Mouse (Mus musculus) intestine, embryonic 15.5 days (tissue): ENCODE data around the gene Slc39a2. TPM values are rescaled to one million over a fixed set of nuclear protein-coding genes. Genes with fewer than 3 reads are reported as not detected.
"Not testable (repeated sequence)": the region's sequence is repeated elsewhere in the genome, so short reads cannot be mapped to it uniquely, and the experiment has no call there.

ENCODE experiments used
- ATAC-seq: fragments of 200-750 bp; cut with Nextera tagmentation; 2 replicates; pipeline ENCODE4 v1.8.0; 2017; ENCODE audit warnings: moderate TSS enrichment, moderate library complexity
- H3K27ac ChIP-seq: fragments of 300-500 bp; sonication (generic); 2 replicates; pipeline ENCODE4 v1.5.1; 2015; ENCODE audit warnings: mild to moderate bottlenecking, inconsistent platforms
- H3K27me3 ChIP-seq: fragments of 300-500 bp; sonication (generic); replicated peaks from 2 replicates; pipeline ENCODE4 v1.6.1; 2015; ENCODE audit warnings: inconsistent platforms
- H3K36me3 ChIP-seq: fragments of 300-500 bp; sonication (generic); 2 replicates; pipeline ENCODE4 v1.6.1; 2015; ENCODE audit warnings: inconsistent platforms
- H3K4me1 ChIP-seq: fragments of 300-500 bp; sonication (generic); replicated peaks from 2 replicates; pipeline ENCODE4 v1.6.1; 2015; ENCODE audit warnings: inconsistent platforms
- H3K4me2 ChIP-seq: fragments of 300-500 bp; sonication (generic); replicated peaks from 2 replicates; pipeline ENCODE4 v1.6.1; 2015; ENCODE audit warnings: mild to moderate bottlenecking, inconsistent platforms
- H3K4me3 ChIP-seq: fragments of 300-500 bp; sonication (generic); replicated peaks from 2 replicates; pipeline ENCODE4 v1.5.1; 2015; ENCODE audit warnings: inconsistent platforms
- H3K9ac ChIP-seq: fragments of 300-500 bp; sonication (generic); 2 replicates; pipeline ENCODE4 v1.6.1; 2015; ENCODE audit warnings: inconsistent platforms
- H3K9me3 ChIP-seq: fragments of 300-500 bp; sonication (generic); 2 replicates; pipeline ENCODE4 v1.6.1; 2016; ENCODE audit warnings: inconsistent platforms
- WGBS: fragments of 180-500 bp; shearing (Covaris S2); methylation state at CpG from one replicate; pipeline ENCODE4 v1.1.7; 2015; 5-methylcytosine and 5-hydroxymethylcytosine counted together
- polyA plus RNA-seq: library from polyadenylated mRNA; unstranded; fragments of >200 nt; fragmentation: Nextera tagmentation; extraction: Ambion mirVana; gene quantifications from 2 replicates; pipeline ENCODE4 v1.2.1, GENCODE M21; 2015

Slc39a2 gene
- polyA plus RNA-seq, 1 experiment from 2014 or later: 0.96 TPM

- no peak within 1 kb of the TSS; the same call in 1 of the 2 replicates for H3K4me2 ChIP-seq
- peaks cover 10% of the 10 kb centered on the region for H3K4me1 ChIP-seq
- H3K27me3 ChIP-seq: no peaks in the 10 kb centered on the region
- no peak within 1 kb of the TSS for H3K4me3 ChIP-seq
- no peaks in the 10 kb centered on the region for H3K36me3 ChIP-seq
- peak within 1 kb of the TSS; percentile 48; the same call in 1 of the 2 replicates for H3K27ac ChIP-seq
- WGBS: 91% methylated on average over 7 of the region's 7 CpGs
- no peak for ATAC-seq
- H3K9me3 ChIP-seq: no peaks in the 10 kb centered on the region
- H3K9ac ChIP-seq: no peak within 1 kb of the TSS
Measured at GRCm38 (mm10) chr14:51922571-51922865, 29.8 kb downstream of the Slc39a2 start, which contains the start of gene Rnase13. Gene Rnase13 (minus strand): TSS chr14:51922773.

- Histone ChIP-seq H3K4me1 (peaks cover 10% of the 10 kb centered on the region), H3K4me3 (no peak overlapping the region), H3K27ac (no peak overlapping the region), H3K9me3 (no peaks in the 10 kb centered on the region), H3K9ac (no peak overlapping the region), H3K36me3 (no peaks in the 10 kb centered on the region), H3K4me2 (no peak overlapping the region), H3K27me3 (no peaks in the 10 kb centered on the region)
- no peak for ATAC-seq
- 86% methylated on average over 2 of the region's 2 CpGs for WGBS
Measured at GRCm38 (mm10) chr14:51922910-51923309, 30.2 kb downstream of the Slc39a2 start.

- no peaks in the 10 kb centered on the region for H3K36me3 ChIP-seq
- no peak overlapping the region for H3K27ac ChIP-seq
- H3K4me1 ChIP-seq: peaks cover 10% of the 10 kb centered on the region
- H3K4me2 ChIP-seq: no peak overlapping the region
- H3K4me3 ChIP-seq: no peak overlapping the region
- 77% methylated on average over 4 of the region's 4 CpGs for WGBS
- no peak overlapping the region for H3K9ac ChIP-seq
- no peaks in the 10 kb centered on the region for H3K9me3 ChIP-seq
- ATAC-seq: no peak
- H3K27me3 ChIP-seq: no peaks in the 10 kb centered on the region
Measured at GRCm38 (mm10) chr14:51923492-51923891, 30.8 kb downstream of the Slc39a2 start.

- not testable (repeated sequence) for H3K27ac ChIP-seq, H3K27me3 ChIP-seq, H3K9ac ChIP-seq, H3K4me3 ChIP-seq, H3K9me3 ChIP-seq, H3K36me3 ChIP-seq, ATAC-seq, H3K4me2 ChIP-seq
- 94% methylated on average over 11 of the region's 11 CpGs for WGBS
- H3K4me1 ChIP-seq: peaks cover 10% of the 10 kb centered on the region
Measured at GRCm38 (mm10) chr14:51926930-51927329, 34.2 kb downstream of the Slc39a2 start.

- Histone ChIP-seq H3K9ac (no peak overlapping the region), H3K9me3 (no peaks in the 10 kb centered on the region), H3K4me1 (peaks cover 8% of the 10 kb centered on the region; the same call in 1 of the 2 replicates), H3K27me3 (no peaks in the 10 kb centered on the region), H3K4me3 (no peak overlapping the region), H3K4me2 (no peak overlapping the region), H3K27ac (peak overlapping the region; percentile 5; the same call in 1 of the 2 replicates), H3K36me3 (no peaks in the 10 kb centered on the region)
- WGBS: 60% methylated on average over 8 of the region's 8 CpGs
- ATAC-seq: peak; percentile 55
Measured at GRCm38 (mm10) chr14:51929309-51929943, 36.7 kb downstream of the Slc39a2 start.

- H3K27ac ChIP-seq: peak overlapping the region; percentile 5; the same call in 1 of the 2 replicates
- H3K4me3 ChIP-seq: no peak overlapping the region
- H3K4me2 ChIP-seq: no peak overlapping the region
- H3K27me3 ChIP-seq: no peaks in the 10 kb centered on the region
- H3K9ac ChIP-seq: no peak overlapping the region
- no peaks in the 10 kb centered on the region for H3K36me3 ChIP-seq
- peaks cover 8% of the 10 kb centered on the region; the same call in 1 of the 2 replicates for H3K4me1 ChIP-seq
- H3K9me3 ChIP-seq: no peaks in the 10 kb centered on the region
- no peak for ATAC-seq
- WGBS: 44% methylated on average over 9 of the region's 9 CpGs
Measured at GRCm38 (mm10) chr14:51929968-51930367, 37.3 kb downstream of the Slc39a2 start.

DNA sequence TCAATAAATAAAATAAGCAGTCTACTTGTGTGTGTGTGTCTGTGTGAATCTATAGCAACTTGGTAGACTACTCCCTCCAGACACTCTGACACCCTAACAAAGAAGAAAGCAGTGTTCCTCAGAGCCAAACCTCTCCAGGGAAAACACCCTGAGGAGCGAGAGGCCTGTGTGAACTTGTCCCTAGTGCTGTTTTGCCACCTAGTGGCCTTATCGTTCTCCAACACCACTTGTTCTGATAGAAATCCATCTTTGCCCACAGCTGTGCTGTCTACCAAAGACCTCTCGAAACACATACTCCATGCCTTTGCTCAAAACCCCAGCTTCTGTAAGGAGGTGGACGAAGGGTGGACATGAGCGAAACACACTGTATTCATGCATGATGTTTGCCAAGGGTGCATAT is 38.1 kb downstream of the Slc39a2 start:
- peak; percentile 75 for ATAC-seq
- H3K27ac ChIP-seq: no peak overlapping the region

GRCm38 (mm10) chr14:51932092-51933020 is 39.7 kb downstream of the Slc39a2 start:
- Histone ChIP-seq H3K4me1 (peaks cover 8% of the 10 kb centered on the region; the same call in 1 of the 2 replicates), H3K27ac (peak overlapping the region; percentile 76), H3K4me2 (0 out of 2 replicates have a peak overlapping the region, but pooled peaks have one; percentile 11), H3K27me3 (no peaks in the 10 kb centered on the region), H3K36me3 (no peaks in the 10 kb centered on the region), H3K9me3 (no peaks in the 10 kb centered on the region), H3K4me3 (no peak overlapping the region), H3K9ac (no peak overlapping the region)
- WGBS: 31% methylated on average over 10 of the region's 10 CpGs
- ATAC-seq: peak; percentile 84

More for the DNA sequence above, 38.1 kb downstream of the Slc39a2 start:
- no peaks in the 10 kb centered on the region for H3K27me3 ChIP-seq
- no peak overlapping the region for H3K4me3 ChIP-seq
- WGBS: 29% methylated on average over 5 of the region's 5 CpGs
- no peak overlapping the region for H3K9ac ChIP-seq
- peaks cover 8% of the 10 kb centered on the region; the same call in 1 of the 2 replicates for H3K4me1 ChIP-seq
- H3K9me3 ChIP-seq: no peaks in the 10 kb centered on the region
- H3K4me2 ChIP-seq: no peak overlapping the region
- H3K36me3 ChIP-seq: no peaks in the 10 kb centered on the region

GRCm38 (mm10) chr14:51939005-51939404 is 46.3 kb downstream of the Slc39a2 start:
- no peaks in the 10 kb centered on the region for H3K27me3 ChIP-seq
- H3K36me3 ChIP-seq: no peaks in the 10 kb centered on the region
- H3K4me3 ChIP-seq: no peak overlapping the region
- ATAC-seq: no peak
- H3K27ac ChIP-seq: no peak overlapping the region
- no peak overlapping the region for H3K9ac ChIP-seq
- 86% methylated on average over 9 of the region's 9 CpGs for WGBS
- H3K4me1 ChIP-seq: 0 out of 2 replicates have a peak, but pooled peaks cover 4% of the 10 kb centered on the region
- no peaks in the 10 kb centered on the region for H3K9me3 ChIP-seq
- no peak overlapping the region for H3K4me2 ChIP-seq

DNA sequence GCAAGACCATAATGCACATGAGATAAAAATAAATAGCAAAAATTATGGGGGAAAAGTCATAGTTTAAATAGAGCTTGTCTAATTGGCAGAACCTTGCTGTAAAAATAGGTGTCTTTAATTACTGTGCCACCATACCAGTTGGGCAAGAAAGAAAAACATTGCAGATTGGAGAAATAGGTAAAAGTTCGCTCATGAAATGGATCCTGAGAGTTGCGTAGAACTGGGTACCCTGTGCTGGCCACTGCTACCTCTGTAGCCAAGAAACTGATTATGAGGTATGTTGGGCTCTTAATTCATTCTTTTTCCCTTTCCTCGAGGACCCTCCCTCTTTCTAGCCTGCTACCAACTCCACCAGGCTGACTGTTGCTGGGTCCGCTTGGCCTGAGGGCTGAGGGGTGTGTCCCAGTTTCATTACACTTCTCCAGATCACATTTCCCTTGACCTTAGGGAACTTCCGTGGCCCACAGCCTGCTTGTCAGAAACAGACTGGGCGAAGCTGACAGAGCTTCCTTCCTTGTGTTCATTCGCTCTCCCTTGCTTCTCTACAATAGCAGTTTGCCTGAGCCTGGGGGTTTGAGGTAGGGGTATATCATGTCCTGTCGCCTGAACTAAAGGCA is 48.4 kb downstream of the Slc39a2 start:
- 37% methylated on average over 8 of the region's 8 CpGs for WGBS
- H3K4me2 ChIP-seq: 0 out of 2 replicates have a peak overlapping the region, but pooled peaks have one; percentile 28

DNA sequence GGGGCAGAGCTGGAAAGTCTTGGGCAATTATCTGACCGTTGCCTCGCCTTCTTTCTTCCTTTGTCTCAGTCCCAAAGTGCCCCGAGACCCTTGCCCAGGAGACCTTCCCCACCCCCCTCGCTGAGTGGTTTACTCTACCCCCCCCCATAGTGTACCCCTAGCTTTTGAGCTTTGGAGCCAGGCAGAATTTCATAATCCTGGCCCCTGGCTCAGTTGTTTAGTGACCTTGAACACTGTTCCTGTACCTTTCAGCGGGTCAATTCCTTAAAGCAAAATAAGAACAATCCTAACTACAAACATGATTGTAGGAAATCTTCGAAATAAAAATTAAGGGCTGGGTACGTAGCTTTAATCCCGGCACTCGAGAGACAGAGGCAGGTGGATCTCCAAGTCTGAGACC is 48.9 kb downstream of the Slc39a2 start:
- 0 out of 2 replicates have a peak overlapping the region, but pooled peaks have one; percentile 6 for H3K27ac ChIP-seq
- WGBS: 66% methylated on average over 9 of the region's 9 CpGs
- no peak overlapping the region for H3K4me3 ChIP-seq
- 0 out of 2 replicates have a peak, but pooled peaks cover 4% of the 10 kb centered on the region for H3K4me1 ChIP-seq
- no peaks in the 10 kb centered on the region for H3K9me3 ChIP-seq
- H3K4me2 ChIP-seq: 0 out of 2 replicates have a peak overlapping the region, but pooled peaks have one; percentile 28
- H3K9ac ChIP-seq: no peak overlapping the region
- no peaks in the 10 kb centered on the region for H3K27me3 ChIP-seq
- peak; percentile 25; the same call in 1 of the 2 replicates for ATAC-seq
- no peaks in the 10 kb centered on the region for H3K36me3 ChIP-seq

More for the DNA sequence above, 48.4 kb downstream of the Slc39a2 start:
- Histone ChIP-seq H3K27ac (0 out of 2 replicates have a peak overlapping the region, but pooled peaks have one; percentile 6), H3K9me3 (no peaks in the 10 kb centered on the region), H3K4me1 (0 out of 2 replicates have a peak, but pooled peaks cover 4% of the 10 kb centered on the region), H3K4me3 (no peak overlapping the region), H3K36me3 (no peaks in the 10 kb centered on the region), H3K9ac (no peak overlapping the region), H3K27me3 (no peaks in the 10 kb centered on the region)
- ATAC-seq: peak; percentile 72

- 60% methylated on average over 7 of the region's 7 CpGs for WGBS
Measured at GRCm38 (mm10) chr14:51942236-51942635, 49.5 kb downstream of the Slc39a2 start.

More at GRCm38 (mm10) chr14:51942236-51942635, 49.5 kb downstream of the Slc39a2 start:
- H3K9ac ChIP-seq: no peak overlapping the region
- H3K4me1 ChIP-seq: 0 out of 2 replicates have a peak, but pooled peaks cover 4% of the 10 kb centered on the region
- no peak overlapping the region for H3K4me2 ChIP-seq
- H3K9me3 ChIP-seq: no peaks in the 10 kb centered on the region
- H3K4me3 ChIP-seq: no peak overlapping the region
- ATAC-seq: no peak
- no peaks in the 10 kb centered on the region for H3K36me3 ChIP-seq
- H3K27ac ChIP-seq: no peak overlapping the region
- H3K27me3 ChIP-seq: no peaks in the 10 kb centered on the region
